Mouse (Mus musculus) hindbrain, embryonic 14.5 days (tissue): ENCODE measurements at regions not wholly inside any gene's neighbourhood (a gene's known extent, or its start where the extent isn't known, plus 50 kb on each side); places are given as distances from the start of the nearest gene placed in this dataset.

Experiments used
- ATAC-seq: fragments of 200-750 bp; cut with Nextera tagmentation; 2 replicates; pipeline ENCODE4 v1.8.0; 2017; ENCODE audit warnings: moderate number of reproducible peaks, mild to moderate bottlenecking, moderate TSS enrichment, moderate library complexity; ENCODE audit not compliant: low FRiP score
- DNase-seq: peaks from one replicate; pipeline ENCODE4 v3.0.0-alpha.2; 2015; ENCODE audit warnings: low spot score
- H3K27ac ChIP-seq: fragments of 300-500 bp; sonication (generic); 2 replicates; pipeline ENCODE4 v1.5.1; 2014; ENCODE audit warnings: mild to moderate bottlenecking, moderate library complexity
- H3K27me3 ChIP-seq: fragments of 300-500 bp; sonication (generic); 2 replicates; pipeline ENCODE4 v1.6.1; 2014; ENCODE audit warnings: mild to moderate bottlenecking, low read length, mixed read lengths; ENCODE audit not compliant: control insufficient read depth, insufficient read depth
- H3K36me3 ChIP-seq: fragments of 300-500 bp; sonication (generic); replicated peaks from 2 replicates; pipeline ENCODE4 v1.6.1; 2014; ENCODE audit not compliant: control insufficient read depth, insufficient read depth
- H3K4me1 ChIP-seq: fragments of 300-500 bp; sonication (generic); replicated peaks from 2 replicates; pipeline ENCODE4 v1.6.1; 2014; ENCODE audit warnings: antibody characterized with exemption, low read length, mixed read lengths; ENCODE audit not compliant: control insufficient read depth, insufficient read depth
- H3K4me2 ChIP-seq: fragments of 300-500 bp; sonication (generic); replicated peaks from 2 replicates; pipeline ENCODE4 v1.6.1; 2014; ENCODE audit warnings: mild to moderate bottlenecking, moderate library complexity
- H3K4me3 ChIP-seq: fragments of 300-500 bp; sonication (generic); replicated peaks from 2 replicates; pipeline ENCODE4 v1.5.1; 2014; ENCODE audit warnings: mild to moderate bottlenecking, low read length
- H3K9ac ChIP-seq: fragments of 300-500 bp; sonication (generic); 2 replicates; pipeline ENCODE4 v1.6.1; 2014
- H3K9me3 ChIP-seq: fragments of 300-500 bp; sonication (generic); 2 replicates; pipeline ENCODE4 v1.6.1; 2016; ENCODE audit warnings: low read length; ENCODE audit not compliant: control insufficient read depth
- whole genome bisulfite sequencing: fragments of 180-500 bp; shearing (Covaris S2); extraction: QIAGEN DNeasy Blood & Tissue Kit; methylation state at CpG from one replicate; pipeline ENCODE4 v1.1.7; 2014; 5-methylcytosine and 5-hydroxymethylcytosine counted together

GRCm38 (mm10) chr10:10628236-10628717 lies 52.9 kb upstream of the Gm10944 start:
- Histone ChIP-seq H3K36me3 (no peaks in the 10 kb centered on the region), H3K4me1 (no peaks in the 10 kb centered on the region), H3K27me3 (no peaks in the 10 kb centered on the region), H3K4me2 (no peak overlapping the region), H3K9ac (no peak overlapping the region), H3K4me3 (no peak overlapping the region), H3K9me3 (no peaks in the 10 kb centered on the region), H3K27ac (no peak overlapping the region)
- ATAC-seq (no peak), DNase-seq (no peak)
- WGBS: 94% methylated on average over 2 of the region's 2 CpGs

- no peak overlapping the region for H3K9ac ChIP-seq
- WGBS: 67% methylated on average over 12 of the region's 12 CpGs
- no peaks in the 10 kb centered on the region for H3K4me1 ChIP-seq
- no peaks in the 10 kb centered on the region for H3K36me3 ChIP-seq
- H3K27ac ChIP-seq: no peak overlapping the region
- H3K27me3 ChIP-seq: no peaks in the 10 kb centered on the region
- H3K4me2 ChIP-seq: no peak overlapping the region
- DNase-seq: no peak
- ATAC-seq: no peak
- H3K9me3 ChIP-seq: no peaks in the 10 kb centered on the region
- no peak overlapping the region for H3K4me3 ChIP-seq
Measured at GRCm38 (mm10) chr10:10614976-10615762, 57.1 kb upstream of the Rab32 start.

GRCm38 (mm10) chr10:10610561-10611345 lies 52.7 kb upstream of the Rab32 start:
- Histone ChIP-seq H3K27me3 (no peaks in the 10 kb centered on the region), H3K27ac (no peak overlapping the region), H3K9me3 (no peaks in the 10 kb centered on the region), H3K4me1 (no peaks in the 10 kb centered on the region), H3K4me2 (no peak overlapping the region), H3K9ac (no peak overlapping the region), H3K36me3 (no peaks in the 10 kb centered on the region), H3K4me3 (no peak overlapping the region)
- no peak for ATAC-seq
- 83% methylated on average over 3 of the region's 3 CpGs for WGBS
- DNase-seq: no peak

GRCm38 (mm10) chr10:10608626-10609168 lies 50.6 kb upstream of the Rab32 start:
- H3K4me3 ChIP-seq: no peak overlapping the region
- H3K27ac ChIP-seq: no peak overlapping the region
- H3K9me3 ChIP-seq: no peaks in the 10 kb centered on the region
- peak; percentile 73; the same call in 1 of the 2 replicates for ATAC-seq
- H3K9ac ChIP-seq: no peak overlapping the region
- WGBS: 70% methylated on average over 1 of the region's 1 CpGs
- H3K27me3 ChIP-seq: no peaks in the 10 kb centered on the region
- H3K4me1 ChIP-seq: no peaks in the 10 kb centered on the region
- no peak overlapping the region for H3K4me2 ChIP-seq
- H3K36me3 ChIP-seq: no peaks in the 10 kb centered on the region
- DNase-seq: no peak
